Comparison of ENCODE assay signal across 13 mouse cellular contexts in the genomic region with DNA sequence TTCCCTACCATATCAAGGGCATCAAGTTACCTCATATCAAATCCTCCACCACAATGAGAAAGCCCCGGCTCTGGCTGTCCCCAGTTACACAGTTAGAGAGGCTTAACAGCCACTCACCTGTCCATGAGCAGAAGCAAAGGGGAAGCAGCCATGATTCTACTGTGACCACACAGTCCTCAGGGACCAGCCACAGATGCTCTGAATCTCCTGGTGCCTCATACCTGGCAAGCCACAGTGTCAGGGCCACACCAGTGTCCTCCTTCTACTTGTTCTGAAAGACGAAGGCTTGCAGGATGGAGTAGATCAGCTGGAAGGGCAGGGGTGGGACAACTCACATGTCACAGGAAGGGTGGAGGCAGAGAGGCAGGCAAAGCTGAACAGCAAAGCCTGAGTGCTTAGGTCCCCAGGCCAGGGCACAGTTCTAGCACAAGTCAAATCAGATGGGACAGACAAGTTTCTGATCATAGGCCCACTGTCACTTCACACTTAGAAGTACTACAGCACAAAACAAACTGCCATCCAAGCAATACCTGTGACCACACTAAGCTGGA. TPM values are rescaled to one million over a fixed set of nuclear protein-coding genes. Genes with fewer than 3 reads are reported as not detected.
DNase-seq lines count a peak whose midpoint lies in the region; ATAC-seq and TF ChIP-seq lines count a peak whose summit lies in the region.
"Had no signal": no experiment of that assay in that cellular context is flagged by ENCODE, and none has a peak within 500 bp of the region (broad histone marks: within the 10 kb centered on the region; RNA-seq: fewer than 3 reads in every experiment).

No protein-coding gene starts in this region.

- TF ChIP-seq CTCF in bone marrow, adult 2 months (IDR thresholded peaks at IDR 0.05; ENCODE audit: control insufficient read depth, insufficient read depth, low read length): 0 out of 2 replicates have a peak, but pooled peaks have one; percentile 0
- no peak for TF ChIP-seq CTCF in small intestine, adult 2 months (IDR thresholded peaks at IDR 0.05; ENCODE audit: extremely low read depth, insufficient read length, insufficient replicate concordance, low read depth, low read length)
- TF ChIP-seq CTCF in left cerebral cortex, adult 2 months (IDR thresholded peaks at IDR 0.05): no peak

- 0 out of 2 replicates have a peak overlapping the region, but pooled peaks have one; percentile 10 for H3K27ac ChIP-seq in heart, embryonic 16.5 days (ENCODE audit: low read length)
- peak overlapping the region; percentile 63 for H3K27ac ChIP-seq in bone marrow, adult 2 months (ENCODE audit: control insufficient read depth, insufficient read depth, low read depth, low read length, poor library complexity)
- peak overlapping the region; percentile 38; the same call in 1 of the 2 replicates for H3K27ac ChIP-seq in small intestine, adult 2 months (ENCODE audit: insufficient read depth, low read depth, low read length)
- H3K27ac ChIP-seq in left cerebral cortex, adult 2 months: no peak overlapping the region
- H3K27ac ChIP-seq: hindbrain, embryonic 13.5 days had no signal

- no peak for ATAC-seq in heart, embryonic 16.5 days (replicated peaks; ENCODE audit: extremely low read depth, insufficient read depth, low FRiP score)
- ATAC-seq: forebrain, embryonic 16.5 days had no signal

- no peak overlapping the region for H3K4me2 ChIP-seq in heart, embryonic 16.5 days (ENCODE audit: low read depth, low read length)
- H3K4me2 ChIP-seq: hindbrain, embryonic 13.5 days; lung, embryonic 14.5 days had no signal

- TF ChIP-seq POLR2A in bone marrow, adult 2 months (IDR thresholded peaks at IDR 0.05; ENCODE audit: borderline replicate concordance, control insufficient read depth, low read depth, low read length): no peak
- no peak for TF ChIP-seq POLR2A in small intestine, adult 2 months (IDR thresholded peaks at IDR 0.05; ENCODE audit: low read depth, low read length)

- WGBS in heart, embryonic 16.5 days: 72% methylated on average over 2 of the region's 2 CpGs
- 63% methylated on average over 2 of the region's 2 CpGs for WGBS in bone marrow, adult 2 months
- 64% methylated on average over 2 of the region's 2 CpGs for WGBS in small intestine, adult 2 months

- H3K36me3 ChIP-seq in heart, embryonic 16.5 days (ENCODE audit: control insufficient read depth, insufficient read depth): no peaks in the 10 kb centered on the region
- H3K36me3 ChIP-seq in small intestine, adult 2 months (ENCODE audit: control insufficient read depth, insufficient read depth, low read length): no peaks in the 10 kb centered on the region
- H3K36me3 ChIP-seq: hindbrain, embryonic 13.5 days had no signal

- no peak overlapping the region for H3K4me3 ChIP-seq in heart, embryonic 16.5 days (ENCODE audit: low read length)
- H3K4me3 ChIP-seq in bone marrow, adult 2 months (replicated peaks; ENCODE audit: control insufficient read depth, low read depth, low read length): peak overlapping the region; percentile 54
- no peak overlapping the region for H3K4me3 ChIP-seq in small intestine, adult 2 months (ENCODE audit: low read depth, low read length)
- H3K4me3 ChIP-seq in left cerebral cortex, adult 2 months: no peak overlapping the region
- H3K4me3 ChIP-seq: hindbrain, embryonic 13.5 days had no signal

- H3K9ac ChIP-seq in heart, embryonic 16.5 days (ENCODE audit: low read length): no peak overlapping the region
- H3K9ac ChIP-seq: hindbrain, embryonic 13.5 days; lung, embryonic 14.5 days had no signal

- H3K9me3 ChIP-seq in heart, embryonic 16.5 days (replicated peaks; ENCODE audit: control insufficient read depth, low read length): no peaks in the 10 kb centered on the region
- H3K9me3 ChIP-seq: hindbrain, embryonic 13.5 days had no signal

- intact Hi-C loops in heart, postnatal 10 days (cut with DNase I): no loop called here
- intact Hi-C loops in left cerebral cortex, adult 2 months (cut with DNase I): no loop called here

- DNase-seq in heart, postnatal 10 days: no peak
- peak; percentile 31 to 54 for DNase-seq in thymus, postnatal 36 days
- no peak for DNase-seq in left cerebral cortex, adult 2 months (ENCODE audit: extremely low spot score in 1 of 2, low spot score in 2 of 2)
- no peak for DNase-seq in embryo, embryonic 10.5 days (ENCODE audit: low spot score)
- DNase-seq in cerebellum, adult 11 months: no peak
- DNase-seq: cerebellum, adult 8-10 months; gastrocnemius, postnatal 36 days; lung, embryonic 14.5 days had no signal

- H3K27me3 ChIP-seq in heart, embryonic 16.5 days (ENCODE audit: control insufficient read depth, insufficient read depth, low read length): no peaks in the 10 kb centered on the region; the same call in 1 of the 2 replicates
- H3K27me3 ChIP-seq in small intestine, adult 2 months (ENCODE audit: control insufficient read depth, insufficient read depth, low read length): no peaks in the 10 kb centered on the region
- H3K27me3 ChIP-seq: hindbrain, embryonic 13.5 days had no signal

- peaks cover 12% of the 10 kb centered on the region for H3K4me1 ChIP-seq in heart, embryonic 16.5 days (ENCODE audit: control insufficient read depth, insufficient read depth, low read length)
- peaks cover 7% of the 10 kb centered on the region for H3K4me1 ChIP-seq in bone marrow, adult 2 months (ENCODE audit: control insufficient read depth, insufficient read depth, low read length)
- peaks cover 28% of the 10 kb centered on the region for H3K4me1 ChIP-seq in small intestine, adult 2 months (ENCODE audit: control insufficient read depth, insufficient read depth, insufficient read length, low read length)

RNA-seq across cellular contexts. Expression of gene Tbc1d14, which starts 39.9 kb away (rescaled TPM):
- polyA plus RNA-seq in heart, embryonic 16.5 days (2015; fragmentation: Nextera tagmentation; extraction: Ambion mirVana): 18.0 and 18.2 TPM in 2 replicates
- total RNA-seq in heart, postnatal 10 days (2021): 10 to 100 TPM; 19.4 to 22.8 TPM
- 7.5 and 34.7 TPM in 2 replicates for polyA plus RNA-seq in bone marrow, adult 2 months (2011; ENCODE audit: insufficient read depth, insufficient read length, low replicate concordance, missing spikeins)
- 21.1 and 21.7 TPM in 2 replicates for polyA plus RNA-seq in small intestine, adult 2 months (2012; rRNA removed)
- total RNA-seq in left cerebral cortex, adult 2 months (2021): 10 to 100 TPM; 82.0 to 82.4 TPM

Comparison
In these comparisons a context has a peak if more than half of its experiments do, and no peak if none do; other contexts are left out.
1. DNase-seq: peak in thymus, postnatal 36 days (2 of 2); none in heart, postnatal 10 days (0 of 2), left cerebral cortex, adult 2 months (0 of 2), embryo, embryonic 10.5 days (single experiment) and cerebellum, adult 11 months (single experiment).